Mouse (Mus musculus): ENCODE data around the gene Zscan2. TPM values are rescaled to one million over a fixed set of nuclear protein-coding genes. Genes with fewer than 3 reads are reported as not detected.

Gene Zscan2
- total and polyA plus RNA-seq, 3 experiments = 0.82 to 3.7 (median 1.7) TPM

DNA sequence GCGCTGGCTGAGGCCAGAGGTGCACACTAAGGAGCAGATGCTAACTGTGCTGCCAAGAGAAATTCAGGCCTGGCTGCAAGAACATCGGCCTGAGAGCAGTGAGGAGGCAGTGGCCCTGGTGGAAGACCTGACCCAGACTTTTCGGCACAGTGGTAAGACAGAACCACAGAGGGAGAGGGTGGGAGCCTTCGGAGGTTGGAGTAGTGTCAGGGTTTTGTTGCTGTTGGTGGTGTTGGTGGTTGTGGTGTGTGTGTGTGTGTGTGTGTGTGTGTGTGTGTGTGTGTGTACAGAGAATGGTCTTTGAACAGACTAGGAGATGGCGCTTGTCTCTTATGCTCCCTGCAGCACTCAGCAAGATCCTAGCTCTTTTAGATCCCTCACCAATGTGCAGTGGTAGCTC is 2.8 kb downstream of the Zscan2 start:
- no peak overlapping the region for H3K27ac ChIP-seq (ENCODE audit: insufficient read depth, low read depth)
- H3K4me2 ChIP-seq (ENCODE audit: insufficient read depth, low read depth, poor library complexity, severe bottlenecking) = no peak overlapping the region
- no peak for DNase-seq (ENCODE audit: extremely low read depth)
- no peak overlapping the region for H3K9ac ChIP-seq (ENCODE audit: insufficient read depth, low read depth)
- no peak overlapping the region for H3K4me3 ChIP-seq (replicated peaks in 1 of 3; ENCODE audit: low read depth in 2 of 3, low read length in 2 of 3, poor library complexity in 1 of 3)
- no peaks in the 10 kb centered on the region for H3K9me3 ChIP-seq (replicated peaks; ENCODE audit: low read length)
- H3K4me1 ChIP-seq (ENCODE audit: control insufficient read depth in 1 of 2, insufficient read depth in 2 of 2) = peaks cover 2 to 32% of the 10 kb centered on the region in 2 experiments; a peak in 3 of 4 replicates
- no peaks in the 10 kb centered on the region for H3K27me3 ChIP-seq (replicated peaks)
- H3K79me2 ChIP-seq (replicated peaks; ENCODE audit: control insufficient read depth, extremely low read depth, insufficient read depth, poor library complexity, severe bottlenecking) = no peaks in the 10 kb centered on the region
- TF ChIP-seq ZMIZ1 (IDR thresholded peaks at IDR 0.05; ENCODE audit: low read depth, low read length) (no peak), USF1 (IDR thresholded peaks at IDR 0.05; ENCODE audit: low read depth, low read length) (no peak), ETS1 (conservative IDR thresholded peaks at IDR 0.05; ENCODE audit: low read depth, low read length) (no peak), E2F4 (IDR thresholded peaks at IDR 0.05; ENCODE audit: insufficient replicate concordance, low read depth, low read length) (no peak), GABPA (IDR thresholded peaks at IDR 0.05; ENCODE audit: insufficient replicate concordance, low read depth, low read length) (no peak), HCFC1 (IDR thresholded peaks at IDR 0.05; ENCODE audit: low read depth, low read length) (no peak), ZNF384 (IDR thresholded peaks at IDR 0.05; ENCODE audit: low read depth, low read length) (no peak), ELF1 (IDR thresholded peaks at IDR 0.05; ENCODE audit: low read depth, low read length) (no peak), BHLHE40 (IDR thresholded peaks at IDR 0.05; ENCODE audit: low read depth, low read length) (no peak), MEF2A (IDR thresholded peaks at IDR 0.05; ENCODE audit: borderline replicate concordance, low read depth, low read length) (no peak), RAD21 (IDR thresholded peaks at IDR 0.05; ENCODE audit: low read depth, low read length) (no peak), MXI1 (IDR thresholded peaks at IDR 0.05; ENCODE audit: low read depth, low read length) (no peak), POLR2AphosphoS2 (IDR thresholded peaks at IDR 0.05; ENCODE audit: low read depth, low read length) (no peak), MAZ (IDR thresholded peaks at IDR 0.05; ENCODE audit: low read depth, low read length) (no peak), KAT2A (IDR thresholded peaks at IDR 0.05; ENCODE audit: insufficient replicate concordance, low read length) (no peak), EP300 (IDR thresholded peaks at IDR 0.05; ENCODE audit: low read length) (no peak), JUN (IDR thresholded peaks at IDR 0.05; ENCODE audit: insufficient read depth, low read depth, low read length) (no peak)
- dilution Hi-C loops (cut with MboI; ENCODE audit: extremely low pct_ligation_motif_present, extremely low pct_unique_long_range_greater_than_20kb, low sequenced_read_pairs) (no loop called here), in situ Hi-C loops (cut with MboI; ENCODE audit: low pct_ligation_motif_present, low pct_unique_long_range_greater_than_20kb, low sequenced_read_pairs) (no loop called here)
- peaks cover 2 to 36% of the 10 kb centered on the region in 2 experiments for H3K36me3 ChIP-seq (replicated peaks in 1 of 2; ENCODE audit: control insufficient read depth in 1 of 2, insufficient read depth in 1 of 2, low read length in 1 of 2)

DNA sequence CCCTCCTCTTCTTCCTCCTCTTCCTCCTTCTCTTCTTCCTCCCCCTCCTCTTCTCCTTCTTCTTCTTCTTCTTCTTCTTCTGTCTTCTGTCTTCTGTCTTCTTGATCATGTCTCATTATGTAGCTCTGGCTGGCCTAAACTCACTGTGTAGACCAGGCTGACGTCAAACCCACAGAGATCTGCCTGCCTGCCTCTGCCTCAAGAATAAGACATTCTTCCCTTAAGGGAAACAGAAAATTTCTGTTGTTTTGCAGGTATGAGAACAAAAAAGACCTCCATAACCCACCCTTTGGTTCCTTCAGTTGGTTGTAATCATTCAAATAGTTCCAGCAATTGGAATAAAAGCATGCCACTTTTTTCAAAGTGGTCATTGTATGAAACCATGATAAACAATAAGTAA is 3.4 kb downstream of the Zscan2 start:
- H3K27me3 ChIP-seq (replicated peaks) = no peaks in the 10 kb centered on the region
- H3K9me3 ChIP-seq (replicated peaks; ENCODE audit: low read length) = no peaks in the 10 kb centered on the region
- peaks cover 2 to 32% of the 10 kb centered on the region in 2 experiments; a peak in 3 of 4 replicates for H3K4me1 ChIP-seq (ENCODE audit: control insufficient read depth in 1 of 2, insufficient read depth in 2 of 2)
- H3K79me2 ChIP-seq (replicated peaks; ENCODE audit: control insufficient read depth, extremely low read depth, insufficient read depth, poor library complexity, severe bottlenecking) = no peaks in the 10 kb centered on the region
- no peak for DNase-seq (ENCODE audit: extremely low read depth)
- no peak overlapping the region for H3K27ac ChIP-seq (ENCODE audit: insufficient read depth, low read depth)
- no peak overlapping the region for H3K9ac ChIP-seq (ENCODE audit: insufficient read depth, low read depth)
- H3K4me2 ChIP-seq (ENCODE audit: insufficient read depth, low read depth, poor library complexity, severe bottlenecking) = no peak overlapping the region
- dilution Hi-C loops (cut with MboI; ENCODE audit: extremely low pct_ligation_motif_present, extremely low pct_unique_long_range_greater_than_20kb, low sequenced_read_pairs) = no loop called here
- no peak overlapping the region for H3K4me3 ChIP-seq (replicated peaks in 1 of 3; ENCODE audit: low read depth in 2 of 3, low read length in 2 of 3, poor library complexity in 1 of 3)
- in situ Hi-C loops (cut with MboI; ENCODE audit: low pct_ligation_motif_present, low pct_unique_long_range_greater_than_20kb, low sequenced_read_pairs) = no loop called here
- H3K36me3 ChIP-seq (replicated peaks in 1 of 2; ENCODE audit: control insufficient read depth in 1 of 2, insufficient read depth in 1 of 2, low read length in 1 of 2) = peaks cover 2 to 41% of the 10 kb centered on the region in 2 experiments
- no peak for TF ChIP-seq USF1 (IDR thresholded peaks at IDR 0.05; ENCODE audit: low read depth, low read length)
- TF ChIP-seq MEF2A (IDR thresholded peaks at IDR 0.05; ENCODE audit: borderline replicate concordance, low read depth, low read length) = no peak
- TF ChIP-seq RCOR1 (conservative IDR thresholded peaks at IDR 0.05; ENCODE audit: low read depth, low read length) = no peak
- TF ChIP-seq JUND (conservative IDR thresholded peaks at IDR 0.05; ENCODE audit: low read depth, low read length) = no peak
- TF ChIP-seq NRF1 (IDR thresholded peaks at IDR 0.05; ENCODE audit: low read depth, low read length) = no peak
- TF ChIP-seq SIN3A (IDR thresholded peaks at IDR 0.05; ENCODE audit: low read length) = no peak
- no peak for TF ChIP-seq ZKSCAN1 (IDR thresholded peaks at IDR 0.05; ENCODE audit: borderline replicate concordance, low read depth, low read length)
- no peak for TF ChIP-seq USF2 (conservative IDR thresholded peaks at IDR 0.05; ENCODE audit: low read depth, low read length)
- TF ChIP-seq ZNF384 (IDR thresholded peaks at IDR 0.05; ENCODE audit: low read depth, low read length) = no peak
- no peak for TF ChIP-seq JUN (IDR thresholded peaks at IDR 0.05; ENCODE audit: insufficient read depth, low read depth, low read length)
- TF ChIP-seq ZMIZ1 (IDR thresholded peaks at IDR 0.05; ENCODE audit: low read depth, low read length) = no peak
- no peak for TF ChIP-seq TBP (conservative IDR thresholded peaks at IDR 0.05; ENCODE audit: low read depth, low read length)
- no peak for TF ChIP-seq HCFC1 (IDR thresholded peaks at IDR 0.05; ENCODE audit: low read depth, low read length)
- TF ChIP-seq CTCF (conservative IDR thresholded peaks at IDR 0.05 in 1 of 2, IDR thresholded peaks at IDR 0.05 in 1 of 2; ENCODE audit: low read depth in 2 of 2, low read length in 2 of 2) = no peak
- TF ChIP-seq POLR2A (IDR thresholded peaks at IDR 0.05; ENCODE audit: low read depth, low read length) = no peak
- no peak for TF ChIP-seq PAX5 (IDR thresholded peaks at IDR 0.05; ENCODE audit: low read length)

All from CH12.LX (cell line).